Mouse (Mus musculus): ENCODE data around the gene Dnajb6.

GRCm38 (mm10) chr5:29736073-29736900 is 799 bp downstream of the Dnajb6 start:
- no peak for TF ChIP-seq CTCF (IDR thresholded peaks at IDR 0.05; ENCODE audit: borderline replicate concordance, control insufficient read depth, extremely low read depth, insufficient read depth, low read length, poor library complexity)
- no peak for TF ChIP-seq POLR2A (IDR thresholded peaks at IDR 0.05; ENCODE audit: control insufficient read depth, extremely low read depth, insufficient read depth, low read length, poor library complexity)

Measured in thymus, adult 2 months (tissue).